Mouse (Mus musculus): ENCODE data around the gene Ddx23. TPM values are rescaled to one million over a fixed set of nuclear protein-coding genes. Genes with fewer than 3 reads are reported as not detected.

Ddx23 gene
- polyA plus RNA-seq (2016; fragmentation: Nextera tagmentation; extraction: Ambion mirVana) = 27.3 and 28.5 TPM in 2 replicates

- 4% methylated on average over 48 of the region's 48 CpGs for WGBS
- Histone ChIP-seq H3K27me3 (ENCODE audit: poor library complexity, severe bottlenecking) (no peaks in the 10 kb centered on the region), H3K27ac (peak within 1 kb of the TSS; percentile 98), H3K4me1 (peaks cover 14% of the 10 kb centered on the region), H3K9me3 (no peaks in the 10 kb centered on the region), H3K4me3 (peak within 1 kb of the TSS; percentile 92), H3K36me3 (replicated peaks) (peaks cover 33% of the 10 kb centered on the region)
- DNase-seq (ENCODE audit: extremely low spot score, low spot score) = peak; percentile 96
Measured at GRCm38 (mm10) chr15:98662567-98663545, at the start of gene Ddx23. Gene Ddx23 (minus strand): TSS chr15:98662894.

GRCm38 (mm10) chr15:98710442-98710841, 47.7 kb upstream of the Ddx23 start:
- peak; percentile 81 for DNase-seq (ENCODE audit: extremely low spot score, low spot score)

GRCm38 (mm10) chr15:98707766-98708372, 45.2 kb upstream of the Ddx23 start, which contains the start of gene Ccdc65:
Gene Ccdc65 (plus strand): TSS chr15:98708207.
- no peaks in the 10 kb centered on the region for H3K9me3 ChIP-seq
- 20% methylated on average over 16 of the region's 16 CpGs for WGBS
- DNase-seq (ENCODE audit: extremely low spot score, low spot score) = peak; percentile 65
- H3K36me3 ChIP-seq (replicated peaks) = no peaks in the 10 kb centered on the region
- H3K27ac ChIP-seq = 0 out of 2 replicates have a peak within 1 kb of the TSS, but pooled peaks have one; percentile 30
- H3K27me3 ChIP-seq (ENCODE audit: poor library complexity, severe bottlenecking) = peaks cover 55% of the 10 kb centered on the region
- peak within 1 kb of the TSS; percentile 48 for H3K4me3 ChIP-seq
- peaks cover 6% of the 10 kb centered on the region for H3K4me1 ChIP-seq

More at GRCm38 (mm10) chr15:98710442-98710841, 47.7 kb upstream of the Ddx23 start:
- Histone ChIP-seq H3K4me1 (peaks cover 6% of the 10 kb centered on the region), H3K27me3 (ENCODE audit: poor library complexity, severe bottlenecking) (peaks cover 30% of the 10 kb centered on the region), H3K36me3 (replicated peaks) (no peaks in the 10 kb centered on the region), H3K27ac (no peak overlapping the region), H3K4me3 (no peak overlapping the region), H3K9me3 (no peaks in the 10 kb centered on the region)
- 20% methylated on average over 9 of the region's 9 CpGs for WGBS

GRCm38 (mm10) chr15:98704312-98704711, 41.6 kb upstream of the Ddx23 start:
- no peaks in the 10 kb centered on the region for H3K36me3 ChIP-seq (replicated peaks)
- 75% methylated on average over 9 of the region's 9 CpGs for WGBS
- H3K27ac ChIP-seq = no peak overlapping the region
- H3K4me3 ChIP-seq = no peak overlapping the region
- H3K9me3 ChIP-seq = no peaks in the 10 kb centered on the region
- no peak for DNase-seq (ENCODE audit: extremely low spot score, low spot score)
- H3K4me1 ChIP-seq = peaks cover 12% of the 10 kb centered on the region
- H3K27me3 ChIP-seq (ENCODE audit: poor library complexity, severe bottlenecking) = peaks cover 77% of the 10 kb centered on the region

- Histone ChIP-seq H3K27ac (peak overlapping the region; percentile 58), H3K9me3 (no peaks in the 10 kb centered on the region), H3K27me3 (ENCODE audit: poor library complexity, severe bottlenecking) (peaks cover 57% of the 10 kb centered on the region), H3K36me3 (replicated peaks) (no peaks in the 10 kb centered on the region), H3K4me1 (peaks cover 9% of the 10 kb centered on the region), H3K4me3 (peak overlapping the region; percentile 50)
- 6% methylated on average over 40 of the region's 40 CpGs for WGBS
- peak; percentile 87 for DNase-seq (ENCODE audit: extremely low spot score, low spot score)
Measured at GRCm38 (mm10) chr15:98699190-98700105, 36.8 kb upstream of the Ddx23 start.

GRCm38 (mm10) chr15:98696216-98696615, 33.5 kb upstream of the Ddx23 start:
- H3K27me3 ChIP-seq (ENCODE audit: poor library complexity, severe bottlenecking) = peaks cover 25% of the 10 kb centered on the region
- H3K27ac ChIP-seq = no peak overlapping the region
- peaks cover 26% of the 10 kb centered on the region for H3K4me1 ChIP-seq
- H3K36me3 ChIP-seq (replicated peaks) = no peaks in the 10 kb centered on the region
- WGBS = 59% methylated on average over 8 of the region's 8 CpGs
- no peak for DNase-seq (ENCODE audit: extremely low spot score, low spot score)
- no peaks in the 10 kb centered on the region for H3K9me3 ChIP-seq
- H3K4me3 ChIP-seq = no peak overlapping the region

GRCm38 (mm10) chr15:98695726-98696125, 33.0 kb upstream of the Ddx23 start:
- Histone ChIP-seq H3K27me3 (ENCODE audit: poor library complexity, severe bottlenecking) (peaks cover 20% of the 10 kb centered on the region), H3K27ac (no peak overlapping the region), H3K4me1 (peaks cover 31% of the 10 kb centered on the region), H3K9me3 (no peaks in the 10 kb centered on the region), H3K4me3 (no peak overlapping the region), H3K36me3 (replicated peaks) (no peaks in the 10 kb centered on the region)
- 73% methylated on average over 9 of the region's 9 CpGs for WGBS
- DNase-seq (ENCODE audit: extremely low spot score, low spot score) = no peak

GRCm38 (mm10) chr15:98692171-98692715, 29.5 kb upstream of the Ddx23 start:
- H3K27ac ChIP-seq = peak overlapping the region; percentile 80
- 58% methylated on average over 11 of the region's 11 CpGs for WGBS

GRCm38 (mm10) chr15:98691486-98692147, 28.9 kb upstream of the Ddx23 start:
- no peaks in the 10 kb centered on the region for H3K27me3 ChIP-seq (ENCODE audit: poor library complexity, severe bottlenecking)
- H3K4me1 ChIP-seq = peaks cover 47% of the 10 kb centered on the region
- peak overlapping the region; percentile 80 for H3K27ac ChIP-seq
- H3K36me3 ChIP-seq (replicated peaks) = no peaks in the 10 kb centered on the region
- peak; percentile 57 for DNase-seq (ENCODE audit: extremely low spot score, low spot score)
- no peaks in the 10 kb centered on the region for H3K9me3 ChIP-seq
- H3K4me3 ChIP-seq = peak overlapping the region; percentile 32; the same call in 1 of the 2 replicates
- WGBS = 11% methylated on average over 7 of the region's 7 CpGs

More at GRCm38 (mm10) chr15:98692171-98692715, 29.5 kb upstream of the Ddx23 start:
- Histone ChIP-seq H3K27me3 (ENCODE audit: poor library complexity, severe bottlenecking) (no peaks in the 10 kb centered on the region), H3K36me3 (replicated peaks) (no peaks in the 10 kb centered on the region), H3K4me1 (peaks cover 47% of the 10 kb centered on the region), H3K4me3 (0 out of 2 replicates have a peak overlapping the region, but pooled peaks have one; percentile 10), H3K9me3 (no peaks in the 10 kb centered on the region)
- no peak for DNase-seq (ENCODE audit: extremely low spot score, low spot score)

GRCm38 (mm10) chr15:98689682-98690081, 27.0 kb upstream of the Ddx23 start:
- DNase-seq (ENCODE audit: extremely low spot score, low spot score) = no peak
- H3K9me3 ChIP-seq = no peaks in the 10 kb centered on the region
- H3K4me3 ChIP-seq = no peak overlapping the region
- H3K4me1 ChIP-seq = peaks cover 47% of the 10 kb centered on the region
- no peaks in the 10 kb centered on the region for H3K36me3 ChIP-seq (replicated peaks)
- H3K27ac ChIP-seq = 0 out of 2 replicates have a peak overlapping the region, but pooled peaks have one; percentile 48
- no peaks in the 10 kb centered on the region for H3K27me3 ChIP-seq (ENCODE audit: poor library complexity, severe bottlenecking)
- WGBS = 84% methylated on average over 2 of the region's 2 CpGs

GRCm38 (mm10) chr15:98685926-98686325, 23.2 kb upstream of the Ddx23 start:
- H3K4me3 ChIP-seq = no peak overlapping the region
- WGBS = 68% methylated on average over 3 of the region's 3 CpGs
- H3K36me3 ChIP-seq (replicated peaks) = no peaks in the 10 kb centered on the region
- peaks cover 13% of the 10 kb centered on the region; the same call in 1 of the 2 replicates for H3K27me3 ChIP-seq (ENCODE audit: poor library complexity, severe bottlenecking)
- DNase-seq (ENCODE audit: extremely low spot score, low spot score) = no peak
- no peak overlapping the region for H3K27ac ChIP-seq
- H3K4me1 ChIP-seq = peaks cover 28% of the 10 kb centered on the region
- no peaks in the 10 kb centered on the region for H3K9me3 ChIP-seq

All from forebrain, embryonic 10.5 days (tissue).